Mouse (Mus musculus): ENCODE data around the gene Auh. TPM values are rescaled to one million over a fixed set of nuclear protein-coding genes. Genes with fewer than 3 reads are reported as not detected.

The Auh gene
- polyA plus RNA-seq, 1 experiment from 2014 or later = 33.6 TPM

DNA sequence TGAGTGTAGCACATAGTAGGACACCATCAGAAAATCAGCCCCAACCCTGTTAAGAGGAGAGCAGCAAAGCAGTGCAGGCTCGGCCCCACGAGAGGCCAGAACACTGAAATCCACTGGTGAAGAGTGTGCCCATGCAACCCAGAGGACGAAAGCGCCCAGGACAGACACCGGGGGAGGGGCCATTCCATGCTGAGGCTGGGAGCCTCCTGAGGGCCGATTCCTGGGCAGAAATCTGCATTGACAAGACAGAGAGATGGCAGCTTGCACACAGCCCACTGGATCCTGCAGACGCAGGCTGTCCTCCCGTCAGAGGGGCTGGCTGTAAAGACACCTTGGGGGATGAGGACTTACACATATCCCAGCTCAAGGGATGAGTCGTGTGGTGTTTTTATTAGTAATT, 104.7 kb downstream of the Auh start:
- WGBS = 65% methylated on average over 9 of the region's 9 CpGs
- no peak overlapping the region for H3K27ac ChIP-seq (replicated peaks; ENCODE audit: low read depth, low read length)
- H3K27me3 ChIP-seq (ENCODE audit: control insufficient read depth, insufficient read depth, low read length) = no peaks in the 10 kb centered on the region
- no peak for DNase-seq (ENCODE audit: low spot score)
- no peak overlapping the region for H3K4me2 ChIP-seq (ENCODE audit: low read depth, severe bottlenecking)
- H3K4me1 ChIP-seq (ENCODE audit: control insufficient read depth, insufficient read depth, low read length) = peaks cover 17% of the 10 kb centered on the region
- no peak for ATAC-seq (ENCODE audit: insufficient number of reproducible peaks, low FRiP score, low TSS enrichment, low read depth)
- H3K9ac ChIP-seq (ENCODE audit: low read length) = no peak overlapping the region
- no peaks in the 10 kb centered on the region for H3K36me3 ChIP-seq (ENCODE audit: control insufficient read depth, insufficient read depth, low read length)
- H3K9me3 ChIP-seq (ENCODE audit: control insufficient read depth, low read length) = no peaks in the 10 kb centered on the region
- H3K4me3 ChIP-seq (ENCODE audit: low read depth, low read length) = no peak overlapping the region

DNA sequence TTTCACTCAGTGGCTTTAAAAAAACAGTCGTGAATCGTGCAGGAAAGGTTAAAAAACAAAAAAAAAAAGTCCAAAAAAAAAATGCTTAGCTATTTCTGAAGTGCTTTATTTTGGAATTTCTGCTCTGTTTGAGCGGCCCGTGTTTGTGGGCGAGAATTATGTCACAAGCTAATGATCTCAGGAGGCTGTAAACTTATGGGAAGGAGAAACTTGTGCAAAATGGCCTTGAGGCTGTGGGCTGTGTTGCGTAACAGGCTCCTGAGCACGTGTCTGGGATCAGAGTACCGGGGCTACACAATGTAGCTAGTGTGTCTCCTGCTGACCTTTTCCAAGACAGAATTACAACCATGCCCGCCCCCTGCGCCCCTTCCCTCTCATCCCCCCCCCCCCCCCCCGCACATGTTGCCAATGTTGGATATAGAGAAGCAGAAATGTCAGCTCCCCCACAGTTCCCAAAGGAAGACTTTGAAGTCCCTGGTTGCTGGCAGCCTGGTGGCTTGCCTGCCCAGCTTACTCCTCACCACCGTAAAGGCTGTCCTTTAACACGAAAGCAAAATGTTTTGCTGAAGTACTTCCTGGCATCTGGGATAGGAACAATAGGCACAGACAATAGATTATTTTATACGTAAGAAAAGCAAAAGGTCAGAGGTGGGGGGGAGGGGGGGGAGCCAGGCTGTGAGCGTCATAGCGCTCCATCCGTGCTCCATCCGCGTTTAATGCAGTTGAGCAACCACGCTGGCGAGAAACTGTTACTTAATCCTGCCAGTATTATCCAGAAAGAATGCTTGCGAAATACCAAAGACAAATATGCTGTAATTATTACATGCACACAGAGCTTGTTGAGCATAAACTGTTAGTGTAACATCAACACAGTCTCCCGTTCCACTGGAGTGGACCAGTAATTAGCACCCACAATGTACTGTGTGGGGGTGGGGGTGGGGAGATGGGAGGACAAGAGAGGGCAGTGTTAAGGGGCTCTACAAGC, 107.0 kb downstream of the Auh start:
- Histone ChIP-seq H3K27ac (replicated peaks; ENCODE audit: low read depth, low read length) (peak overlapping the region; percentile 18; the same call in 1 of the 2 replicates), H3K27me3 (ENCODE audit: control insufficient read depth, insufficient read depth, low read length) (no peaks in the 10 kb centered on the region), H3K4me2 (ENCODE audit: low read depth, severe bottlenecking) (peak overlapping the region; percentile 10; the same call in 1 of the 2 replicates), H3K36me3 (ENCODE audit: control insufficient read depth, insufficient read depth, low read length) (no peaks in the 10 kb centered on the region), H3K9me3 (ENCODE audit: control insufficient read depth, low read length) (no peaks in the 10 kb centered on the region), H3K4me1 (ENCODE audit: control insufficient read depth, insufficient read depth, low read length) (peaks cover 28% of the 10 kb centered on the region), H3K4me3 (ENCODE audit: low read depth, low read length) (no peak overlapping the region), H3K9ac (ENCODE audit: low read length) (0 out of 2 replicates have a peak overlapping the region, but pooled peaks have one; percentile 9)
- DNase-seq (ENCODE audit: low spot score) (peak; percentile 55), ATAC-seq (ENCODE audit: insufficient number of reproducible peaks, low FRiP score, low TSS enrichment, low read depth) (peak; percentile 80)
- WGBS = 36% methylated on average over 21 of the region's 23 CpGs

- H3K4me1 ChIP-seq (ENCODE audit: control insufficient read depth, insufficient read depth, low read length) = peaks cover 28% of the 10 kb centered on the region
- DNase-seq (ENCODE audit: low spot score) (no peak), ATAC-seq (ENCODE audit: insufficient number of reproducible peaks, low FRiP score, low TSS enrichment, low read depth) (no peak)
- H3K36me3 ChIP-seq (ENCODE audit: control insufficient read depth, insufficient read depth, low read length) = no peaks in the 10 kb centered on the region
- H3K4me2 ChIP-seq (ENCODE audit: low read depth, severe bottlenecking) = no peak overlapping the region
- H3K27me3 ChIP-seq (ENCODE audit: control insufficient read depth, insufficient read depth, low read length) = no peaks in the 10 kb centered on the region
- no peaks in the 10 kb centered on the region for H3K9me3 ChIP-seq (ENCODE audit: control insufficient read depth, low read length)
- peak overlapping the region; percentile 18; the same call in 1 of the 2 replicates for H3K27ac ChIP-seq (replicated peaks; ENCODE audit: low read depth, low read length)
- H3K9ac ChIP-seq (ENCODE audit: low read length) = no peak overlapping the region
- no peak overlapping the region for H3K4me3 ChIP-seq (ENCODE audit: low read depth, low read length)
- WGBS = 31% methylated on average over 9 of the region's 9 CpGs
Measured at GRCm38 (mm10) chr13:52821571-52821970, 107.9 kb downstream of the Auh start.

DNA sequence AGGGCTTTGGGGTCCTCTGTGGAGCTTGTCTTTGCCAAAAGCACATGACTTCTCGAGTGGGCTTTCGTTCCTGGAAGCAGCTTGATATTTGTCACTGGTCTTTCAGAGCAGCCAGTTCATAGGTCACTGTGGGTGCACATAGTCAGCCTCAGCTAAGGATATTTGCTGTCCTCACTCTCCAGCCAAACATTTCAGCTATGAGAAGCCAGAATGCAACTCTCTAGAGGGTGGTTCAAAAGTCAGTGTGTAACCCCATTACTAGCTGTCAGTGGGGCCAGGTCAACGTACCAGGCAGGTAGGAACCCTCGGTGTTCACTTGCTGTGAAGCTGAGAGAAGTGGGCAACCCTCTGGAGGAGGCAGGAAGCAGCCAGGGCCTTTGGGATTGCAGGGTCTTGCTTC, 109.6 kb downstream of the Auh start:
- Histone ChIP-seq H3K9ac (ENCODE audit: low read length) (no peak overlapping the region), H3K4me1 (ENCODE audit: control insufficient read depth, insufficient read depth, low read length) (peaks cover 28% of the 10 kb centered on the region), H3K4me2 (ENCODE audit: low read depth, severe bottlenecking) (no peak overlapping the region), H3K27ac (replicated peaks; ENCODE audit: low read depth, low read length) (no peak overlapping the region), H3K27me3 (ENCODE audit: control insufficient read depth, insufficient read depth, low read length) (no peaks in the 10 kb centered on the region), H3K4me3 (ENCODE audit: low read depth, low read length) (no peak overlapping the region), H3K9me3 (ENCODE audit: control insufficient read depth, low read length) (no peaks in the 10 kb centered on the region), H3K36me3 (ENCODE audit: control insufficient read depth, insufficient read depth, low read length) (no peaks in the 10 kb centered on the region)
- DNase-seq (ENCODE audit: low spot score) = no peak
- 88% methylated on average over 4 of the region's 4 CpGs for WGBS
- ATAC-seq (ENCODE audit: insufficient number of reproducible peaks, low FRiP score, low TSS enrichment, low read depth) = no peak

DNA sequence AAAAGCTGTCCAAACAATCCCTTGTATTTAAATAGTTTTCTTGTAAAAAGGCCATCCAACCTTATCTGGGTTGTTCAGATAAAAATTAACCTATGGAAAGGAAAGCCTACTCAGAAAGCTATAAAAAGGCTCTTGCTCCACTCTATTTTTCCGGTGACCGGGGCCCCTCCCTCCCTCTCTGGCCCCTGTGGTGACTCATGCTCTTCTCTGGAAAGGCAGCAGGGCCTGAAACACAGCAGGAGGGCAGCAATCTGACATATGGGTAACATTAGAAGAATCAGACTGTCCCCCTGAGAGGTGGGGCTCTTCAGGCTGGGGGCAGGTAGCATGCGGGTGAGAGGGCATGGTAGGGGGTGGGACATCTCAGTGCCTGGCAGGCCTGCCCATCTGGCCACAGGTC, 110.7 kb downstream of the Auh start:
- Histone ChIP-seq H3K4me1 (ENCODE audit: control insufficient read depth, insufficient read depth, low read length) (peaks cover 28% of the 10 kb centered on the region), H3K36me3 (ENCODE audit: control insufficient read depth, insufficient read depth, low read length) (no peaks in the 10 kb centered on the region), H3K4me2 (ENCODE audit: low read depth, severe bottlenecking) (no peak overlapping the region), H3K27me3 (ENCODE audit: control insufficient read depth, insufficient read depth, low read length) (no peaks in the 10 kb centered on the region), H3K9ac (ENCODE audit: low read length) (no peak overlapping the region), H3K9me3 (ENCODE audit: control insufficient read depth, low read length) (no peaks in the 10 kb centered on the region), H3K27ac (replicated peaks; ENCODE audit: low read depth, low read length) (no peak overlapping the region), H3K4me3 (ENCODE audit: low read depth, low read length) (no peak overlapping the region)
- WGBS = 16% methylated on average over 3 of the region's 3 CpGs
- DNase-seq (ENCODE audit: low spot score) (no peak), ATAC-seq (ENCODE audit: insufficient number of reproducible peaks, low FRiP score, low TSS enrichment, low read depth) (no peak)

- WGBS = 52% methylated on average over 6 of the region's 6 CpGs
- Histone ChIP-seq H3K4me1 (ENCODE audit: control insufficient read depth, insufficient read depth, low read length) (peaks cover 30% of the 10 kb centered on the region), H3K36me3 (ENCODE audit: control insufficient read depth, insufficient read depth, low read length) (no peaks in the 10 kb centered on the region), H3K27ac (replicated peaks; ENCODE audit: low read depth, low read length) (no peak overlapping the region), H3K4me2 (ENCODE audit: low read depth, severe bottlenecking) (no peak overlapping the region), H3K9ac (ENCODE audit: low read length) (0 out of 2 replicates have a peak overlapping the region, but pooled peaks have one; percentile 13), H3K4me3 (ENCODE audit: low read depth, low read length) (no peak overlapping the region), H3K27me3 (ENCODE audit: control insufficient read depth, insufficient read depth, low read length) (no peaks in the 10 kb centered on the region), H3K9me3 (ENCODE audit: control insufficient read depth, low read length) (no peaks in the 10 kb centered on the region)
- ATAC-seq (ENCODE audit: insufficient number of reproducible peaks, low FRiP score, low TSS enrichment, low read depth) (no peak), DNase-seq (ENCODE audit: low spot score) (no peak)
Measured at GRCm38 (mm10) chr13:52817991-52818491, 111.4 kb downstream of the Auh start.

DNA sequence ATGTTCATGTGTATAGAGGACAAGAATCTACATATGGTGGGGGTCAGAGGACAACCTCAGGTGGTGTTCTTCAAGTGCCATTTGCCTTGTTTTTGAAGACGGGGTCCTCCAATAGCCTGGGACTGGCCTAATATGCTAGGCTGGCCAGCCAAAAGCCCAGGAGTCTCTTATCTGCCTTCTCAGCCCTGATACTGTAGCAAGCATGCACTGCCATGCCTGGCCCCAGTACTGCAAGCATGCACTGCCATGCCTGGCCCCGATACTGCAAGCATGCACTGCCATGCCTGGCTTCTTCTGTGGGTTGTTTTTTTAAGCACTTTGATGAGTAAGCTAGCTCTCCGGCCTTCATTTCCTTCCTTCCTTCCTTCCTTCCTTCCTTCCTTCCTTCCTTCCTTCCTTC, 115.7 kb downstream of the Auh start:
- WGBS = 85% methylated on average over 3 of the region's 3 CpGs
- no peaks in the 10 kb centered on the region for H3K27me3 ChIP-seq (ENCODE audit: control insufficient read depth, insufficient read depth, low read length)
- H3K9me3 ChIP-seq (ENCODE audit: control insufficient read depth, low read length) = no peaks in the 10 kb centered on the region
- H3K9ac ChIP-seq (ENCODE audit: low read length) = no peak overlapping the region
- peaks cover 21% of the 10 kb centered on the region for H3K4me1 ChIP-seq (ENCODE audit: control insufficient read depth, insufficient read depth, low read length)
- no peak overlapping the region for H3K27ac ChIP-seq (replicated peaks; ENCODE audit: low read depth, low read length)
- H3K36me3 ChIP-seq (ENCODE audit: control insufficient read depth, insufficient read depth, low read length) = no peaks in the 10 kb centered on the region
- no peak overlapping the region for H3K4me3 ChIP-seq (ENCODE audit: low read depth, low read length)
- ATAC-seq (ENCODE audit: insufficient number of reproducible peaks, low FRiP score, low TSS enrichment, low read depth) = no peak
- H3K4me2 ChIP-seq (ENCODE audit: low read depth, severe bottlenecking) = no peak overlapping the region
- no peak for DNase-seq (ENCODE audit: low spot score)

- Histone ChIP-seq H3K4me1 (ENCODE audit: control insufficient read depth, insufficient read depth, low read length) (peaks cover 13% of the 10 kb centered on the region), H3K4me3 (ENCODE audit: low read depth, low read length) (no peak overlapping the region), H3K9ac (ENCODE audit: low read length) (no peak overlapping the region), H3K9me3 (ENCODE audit: control insufficient read depth, low read length) (no peaks in the 10 kb centered on the region), H3K27ac (replicated peaks; ENCODE audit: low read depth, low read length) (no peak overlapping the region), H3K27me3 (ENCODE audit: control insufficient read depth, insufficient read depth, low read length) (no peaks in the 10 kb centered on the region), H3K4me2 (ENCODE audit: low read depth, severe bottlenecking) (no peak overlapping the region), H3K36me3 (ENCODE audit: control insufficient read depth, insufficient read depth, low read length) (no peaks in the 10 kb centered on the region)
- ATAC-seq (ENCODE audit: insufficient number of reproducible peaks, low FRiP score, low TSS enrichment, low read depth) = 0 out of 2 replicates have a peak, but pooled peaks have one; percentile 26
- no peak for DNase-seq (ENCODE audit: low spot score)
- WGBS = 61% methylated on average over 16 of the region's 16 CpGs
Measured at GRCm38 (mm10) chr13:52812549-52813515, 116.6 kb downstream of the Auh start.
